Mouse (Mus musculus) E14TG2a.4 (cell line): Measurements from ENCODE around the gene Foxd4.

Experiments
- H3K27me3 ChIP-seq: 2 replicates; pipeline ENCODE4 v1.6.1; 2014; ENCODE audit warnings: low read length, control low read depth; ENCODE audit not compliant: insufficient read depth
- H3K36me3 ChIP-seq: 2 replicates; pipeline ENCODE4 v1.6.1; 2014; ENCODE audit warnings: low read length, control low read depth; ENCODE audit not compliant: insufficient read depth
- H3K4me1 ChIP-seq: replicated peaks from 2 replicates; pipeline ENCODE4 v1.6.1; 2014; ENCODE audit warnings: low read depth, low read length, control low read depth
- H3K4me3 ChIP-seq: replicated peaks from 2 replicates; pipeline ENCODE4 v1.5.1; 2014; ENCODE audit warnings: mild to moderate bottlenecking, low read length
- H3K9me3 ChIP-seq: 2 replicates; pipeline ENCODE4 v1.6.1; 2014; ENCODE audit warnings: low read length, control low read depth
- CTCF ChIP-seq: conservative IDR thresholded peaks from 2 replicates; pipeline ENCODE4 v1.5.1; 2014; ENCODE audit warnings: low read length
- NANOG ChIP-seq: IDR thresholded peaks from 2 replicates; pipeline ENCODE4 v1.6.1; 2014; ENCODE audit warnings: borderline replicate concordance, low read length, mixed read lengths
- POU5F1 ChIP-seq: IDR thresholded peaks from 2 replicates; pipeline ENCODE4 v1.6.1; 2014; ENCODE audit warnings: low read length, borderline replicate concordance

Foxd4 gene

DNA sequence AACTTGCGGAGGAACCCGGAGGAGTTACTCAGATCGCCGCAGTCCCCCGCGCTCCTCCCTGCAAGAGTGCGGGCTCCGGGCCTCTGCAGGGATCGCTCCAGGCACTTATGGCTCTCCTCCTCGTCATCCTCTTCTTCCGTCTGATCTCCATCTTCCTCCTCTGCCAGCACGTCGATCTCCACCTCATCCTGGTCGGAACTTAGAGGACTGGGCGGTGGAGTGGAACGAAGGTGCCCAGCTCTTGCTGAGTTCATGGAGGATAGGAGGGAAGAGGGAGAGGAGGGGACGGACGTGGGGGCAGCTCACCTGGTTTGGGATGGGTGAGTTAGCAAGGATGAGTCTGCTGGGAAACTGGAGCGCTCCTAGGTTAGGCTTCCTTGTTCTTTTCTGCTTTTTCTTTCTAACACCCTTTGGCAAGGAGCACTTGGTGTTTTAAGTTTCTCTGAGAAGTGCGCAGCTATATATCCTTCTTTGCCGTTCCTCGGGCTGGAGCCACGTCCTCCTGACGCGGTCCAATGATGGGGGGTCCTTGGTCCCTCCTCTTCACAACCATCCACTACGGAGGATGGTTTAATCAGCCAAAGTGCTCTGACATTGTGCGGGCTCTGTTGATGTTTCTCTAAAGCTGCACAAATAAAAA, at the start of gene Foxd4:
Gene Foxd4, minus strand, starts transcription at position 617 of the 640 bp plus-strand sequence.
- Histone ChIP-seq H3K9me3 (no peaks in the 10 kb centered on the region), H3K4me3 (peak within 1 kb of the TSS; percentile 76), H3K36me3 (no peaks in the 10 kb centered on the region), H3K4me1 (peaks cover 57% of the 10 kb centered on the region), H3K27me3 (peaks cover 87% of the 10 kb centered on the region)
- TF ChIP-seq POU5F1 (no peak), CTCF (no peak), NANOG (no peak)

DNA sequence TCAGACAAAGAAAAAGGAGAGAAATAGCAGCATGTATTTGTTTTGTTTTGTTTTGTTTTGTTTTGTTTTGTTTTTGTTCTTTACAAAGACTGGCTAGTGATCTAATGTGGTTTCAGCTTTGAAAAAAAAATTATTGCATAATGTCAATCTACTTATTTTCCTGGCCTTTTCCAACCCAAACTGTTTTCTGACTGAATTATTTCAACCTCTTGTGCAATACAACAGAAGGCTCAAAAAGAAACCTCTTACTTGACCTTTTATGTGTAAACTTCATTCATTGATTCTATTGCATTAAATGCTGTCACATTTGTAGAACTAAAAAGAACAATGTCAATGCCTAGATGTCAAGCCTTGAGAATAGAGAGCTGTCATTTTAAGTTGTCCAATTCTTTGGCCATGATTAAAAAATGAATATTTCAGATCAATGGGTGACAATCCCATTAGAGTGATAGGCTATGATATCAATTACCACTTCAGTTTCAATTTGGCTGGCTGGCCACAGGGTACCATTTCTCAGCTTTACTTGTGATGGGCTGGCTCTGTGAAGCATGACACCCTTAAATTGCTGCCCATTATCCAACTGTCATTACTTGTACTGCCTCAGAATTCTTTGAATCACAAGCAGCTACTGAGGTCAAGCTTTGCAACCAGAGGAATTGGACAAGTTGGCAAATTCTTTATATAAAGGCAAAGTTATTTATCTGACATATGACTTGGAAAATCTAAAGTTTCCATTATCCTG, 44.7 kb upstream of the Foxd4 start:
- TF ChIP-seq NANOG (no peak), POU5F1 (no peak), CTCF (no peak)

DNA sequence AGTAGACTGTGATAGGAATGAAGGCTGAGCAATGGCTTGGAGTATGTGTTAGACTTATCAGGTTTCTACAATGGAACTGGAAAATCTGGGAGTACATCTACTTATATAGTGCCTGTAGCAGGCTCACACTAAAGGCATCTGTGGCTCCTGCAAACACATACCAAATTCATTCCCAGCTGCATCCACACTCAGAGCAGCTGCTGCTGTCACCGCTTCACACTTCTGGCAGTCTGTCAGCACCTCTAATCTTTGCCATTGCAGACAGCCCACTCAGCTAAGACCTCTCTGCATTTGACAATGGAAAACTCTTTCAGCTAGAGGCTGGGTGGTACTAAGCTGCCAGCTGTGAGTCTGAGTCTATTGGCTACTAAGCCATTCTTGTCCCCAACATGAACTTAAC, 36.1 kb upstream of the Foxd4 start:
- H3K27me3 ChIP-seq = no peaks in the 10 kb centered on the region
- no peak for TF ChIP-seq CTCF
- no peak for TF ChIP-seq NANOG
- no peak for TF ChIP-seq POU5F1
- H3K4me1 ChIP-seq = peaks cover 20% of the 10 kb centered on the region
- H3K36me3 ChIP-seq = peaks cover 10% of the 10 kb centered on the region
- no peak overlapping the region for H3K4me3 ChIP-seq
- no peaks in the 10 kb centered on the region for H3K9me3 ChIP-seq

More for the DNA sequence above, 44.7 kb upstream of the Foxd4 start:
- no peaks in the 10 kb centered on the region for H3K9me3 ChIP-seq
- no peaks in the 10 kb centered on the region; the same call in 1 of the 2 replicates for H3K36me3 ChIP-seq
- H3K4me3 ChIP-seq = no peak overlapping the region
- H3K4me1 ChIP-seq = no peaks in the 10 kb centered on the region
- no peaks in the 10 kb centered on the region for H3K27me3 ChIP-seq

DNA sequence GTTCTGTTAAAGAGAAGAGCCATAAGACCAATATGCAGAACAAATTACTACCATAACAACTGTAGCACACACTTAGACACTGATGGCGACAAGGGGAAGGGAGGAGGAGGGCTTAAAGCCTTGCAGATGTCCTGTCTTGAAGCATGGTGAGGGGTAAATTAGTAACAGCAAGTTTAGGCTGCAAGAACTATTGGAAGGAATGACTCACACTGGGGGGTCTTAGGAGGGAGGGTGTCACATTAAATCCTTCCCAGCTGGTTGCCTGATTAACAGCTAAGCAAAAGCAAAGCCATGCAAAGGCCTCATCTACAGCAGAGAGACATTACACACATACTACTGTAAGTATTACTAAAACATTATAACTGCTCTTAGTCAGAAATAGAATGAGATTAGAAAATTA, 28.0 kb upstream of the Foxd4 start:
- no peak overlapping the region for H3K4me3 ChIP-seq

DNA sequence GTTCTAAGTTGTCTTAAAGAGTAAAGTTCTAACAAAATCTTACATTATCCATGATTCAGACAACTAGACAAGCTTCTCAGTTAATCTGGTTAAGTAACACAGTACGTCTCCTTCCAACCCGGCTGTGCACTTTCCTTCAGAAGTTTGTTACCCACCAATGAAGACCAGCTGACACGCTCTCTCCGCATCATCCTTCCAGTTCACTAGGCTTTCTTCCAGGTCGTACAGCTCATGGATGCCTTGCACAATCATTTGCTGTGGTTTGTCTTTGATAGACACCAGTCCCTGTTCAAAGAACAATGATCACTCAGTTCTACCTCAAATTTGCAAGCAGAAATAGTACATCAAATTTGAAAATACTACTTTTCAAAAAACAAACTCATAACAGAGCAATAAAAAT, 19.9 kb upstream of the Foxd4 start:
- no peaks in the 10 kb centered on the region for H3K9me3 ChIP-seq
- no peaks in the 10 kb centered on the region for H3K4me1 ChIP-seq
- TF ChIP-seq CTCF = no peak
- TF ChIP-seq NANOG = no peak
- TF ChIP-seq POU5F1 = no peak
- peaks cover 25% of the 10 kb centered on the region for H3K36me3 ChIP-seq
- H3K4me3 ChIP-seq = no peak overlapping the region
- no peaks in the 10 kb centered on the region for H3K27me3 ChIP-seq

More for the DNA sequence above, 28.0 kb upstream of the Foxd4 start:
- no peaks in the 10 kb centered on the region for H3K27me3 ChIP-seq
- no peaks in the 10 kb centered on the region for H3K36me3 ChIP-seq
- H3K4me1 ChIP-seq = peaks cover 5% of the 10 kb centered on the region
- no peaks in the 10 kb centered on the region for H3K9me3 ChIP-seq
- TF ChIP-seq POU5F1 (no peak), NANOG (no peak), CTCF (no peak)

DNA sequence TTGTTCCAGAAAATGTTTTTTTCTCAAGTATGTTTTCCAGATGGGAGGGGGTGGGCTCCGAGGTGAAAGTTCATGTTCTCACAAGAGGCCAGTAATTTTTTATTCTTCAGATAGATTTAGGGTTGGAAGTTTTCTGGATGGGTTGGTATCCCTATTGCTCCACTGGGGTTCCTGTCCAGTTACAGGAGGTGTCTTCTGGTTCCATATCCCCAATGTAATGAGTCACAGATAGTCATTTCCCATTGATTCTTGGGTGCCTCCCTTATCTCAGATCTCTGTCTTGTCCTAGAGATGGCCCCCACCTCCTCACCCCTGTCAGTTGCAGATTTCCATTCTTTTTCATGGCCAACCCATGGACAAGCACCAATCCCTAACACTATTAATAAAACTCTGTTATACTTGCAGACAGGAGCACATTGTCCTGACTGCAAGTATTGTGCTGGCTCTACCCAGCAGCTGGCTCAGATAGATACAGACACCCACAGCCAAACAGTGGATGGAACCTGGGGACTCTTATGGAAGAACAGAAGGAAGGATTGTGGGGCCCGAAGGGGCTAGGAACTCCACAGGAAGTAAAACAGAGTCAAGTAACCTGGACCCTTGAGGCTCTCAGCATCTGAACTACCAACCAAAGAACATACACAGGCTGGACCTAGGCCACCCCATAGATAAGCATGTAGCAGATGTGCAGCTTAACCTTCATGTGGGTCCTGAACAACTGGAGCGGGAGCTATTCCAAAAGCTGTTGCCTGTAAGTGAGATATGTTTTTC, 7.6 kb upstream of the Foxd4 start:
- no peak for TF ChIP-seq NANOG
- TF ChIP-seq POU5F1 = no peak
- TF ChIP-seq CTCF = no peak

DNA sequence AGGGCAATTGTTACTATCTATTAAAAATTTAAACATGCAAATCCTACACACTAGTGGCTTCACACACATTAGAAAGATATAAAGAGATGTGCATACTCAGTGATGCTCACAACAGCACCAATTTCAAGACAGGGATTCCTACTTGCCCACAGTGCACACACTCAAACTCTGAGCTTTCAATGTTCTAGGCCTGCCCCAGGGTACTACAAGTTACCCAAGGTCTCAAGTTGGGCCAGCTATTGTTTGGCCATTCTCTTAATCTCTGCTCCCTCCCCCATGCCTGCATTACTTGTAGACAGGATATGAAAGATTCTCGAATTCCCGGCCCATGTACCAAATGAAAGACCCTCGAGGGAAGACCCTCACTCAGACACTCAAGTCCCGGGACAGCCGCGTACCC, 6.7 kb upstream of the Foxd4 start:
- Histone ChIP-seq H3K9me3 (no peaks in the 10 kb centered on the region), H3K4me1 (0 out of 2 replicates have a peak, but pooled peaks cover 4% of the 10 kb centered on the region), H3K36me3 (no peaks in the 10 kb centered on the region), H3K4me3 (no peak overlapping the region), H3K27me3 (peaks cover 29% of the 10 kb centered on the region)
- TF ChIP-seq NANOG (no peak), CTCF (no peak), POU5F1 (no peak)

More for the DNA sequence above, 7.6 kb upstream of the Foxd4 start:
- Histone ChIP-seq H3K9me3 (no peaks in the 10 kb centered on the region), H3K27me3 (peaks cover 21% of the 10 kb centered on the region), H3K4me1 (no peaks in the 10 kb centered on the region), H3K36me3 (no peaks in the 10 kb centered on the region), H3K4me3 (no peak overlapping the region)

DNA sequence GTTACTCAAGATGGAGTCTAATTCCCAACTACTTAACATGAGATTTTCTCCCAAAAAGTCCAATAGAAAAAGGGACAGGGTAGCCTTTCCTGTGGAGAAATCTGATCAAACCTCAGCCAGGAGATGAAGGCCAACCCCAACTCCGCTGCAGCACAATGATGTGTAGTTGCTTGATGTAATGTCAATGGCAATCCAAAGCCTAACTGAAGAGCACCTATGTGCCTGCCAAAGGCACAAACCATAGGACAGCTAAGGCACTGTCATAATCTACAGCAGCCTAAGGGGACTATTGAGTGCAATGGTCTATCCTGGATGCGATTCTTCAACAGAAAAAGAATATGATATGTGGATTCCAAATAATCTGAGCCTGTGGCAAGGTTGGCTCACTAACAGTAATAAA, 1.8 kb upstream of the Foxd4 start:
- H3K4me3 ChIP-seq = no peak overlapping the region
- no peaks in the 10 kb centered on the region for H3K36me3 ChIP-seq
- TF ChIP-seq POU5F1 (no peak), CTCF (no peak), NANOG (no peak)
- no peaks in the 10 kb centered on the region for H3K9me3 ChIP-seq
- peaks cover 75% of the 10 kb centered on the region for H3K27me3 ChIP-seq
- H3K4me1 ChIP-seq = peaks cover 42% of the 10 kb centered on the region
